Mouse (Mus musculus): ENCODE data around the gene Aldh1l1.
"Not testable (repeated sequence)": the region's sequence is repeated elsewhere in the genome, so short reads cannot be mapped to it uniquely, and the experiment has no call there.

The Aldh1l1 gene

DNA sequence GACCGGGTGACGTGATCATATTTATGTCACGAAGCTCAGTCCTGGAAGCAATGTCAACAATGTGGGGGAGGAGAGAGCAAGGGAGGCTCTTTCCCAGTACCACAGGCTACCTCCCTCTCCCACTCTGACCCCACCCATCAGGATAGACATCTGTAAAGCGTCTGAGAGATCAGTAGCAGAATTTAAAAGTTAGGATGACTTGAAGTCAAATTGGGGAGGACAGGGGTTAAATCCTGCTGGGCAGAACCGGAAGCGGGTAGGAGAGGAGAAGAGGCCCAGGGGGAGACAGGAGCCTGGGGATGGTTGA, 135.3 kb downstream of the Aldh1l1 start:
- no peak for DNase-seq (ENCODE audit: low spot score)

DNA sequence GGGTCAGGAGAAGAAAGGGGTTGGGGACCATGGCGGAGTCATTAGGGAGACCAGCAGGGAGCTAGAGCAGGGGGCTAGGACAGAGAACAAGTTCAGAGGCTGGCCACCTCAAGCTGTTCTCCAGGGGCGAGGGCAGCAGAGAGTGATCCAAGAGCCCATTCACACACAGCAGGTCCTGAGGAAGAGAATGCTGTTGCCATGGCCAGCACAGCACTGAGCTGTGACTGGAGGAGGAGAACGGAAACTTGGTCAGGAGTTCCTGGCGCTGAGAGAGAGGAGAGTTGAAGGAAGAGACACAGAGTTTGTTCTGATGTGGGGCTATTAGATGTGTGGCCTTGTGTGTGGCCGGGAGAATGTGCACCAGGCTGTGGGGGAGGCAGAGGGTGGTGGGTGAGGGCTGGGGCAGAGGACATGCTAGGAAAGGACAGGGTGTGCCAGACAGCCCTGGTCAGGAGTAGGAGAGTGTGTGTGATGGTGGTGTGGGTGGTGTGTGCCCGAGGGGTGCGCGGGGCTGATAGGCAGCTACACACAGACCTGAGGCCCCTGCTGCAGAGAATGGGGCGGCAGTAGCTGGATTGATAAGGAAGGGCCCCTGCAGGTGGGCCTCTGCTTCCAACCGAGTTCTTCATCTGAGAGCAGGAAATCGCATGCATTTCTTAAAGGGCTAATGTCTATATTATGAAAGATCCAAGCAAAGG, 136.7 kb downstream of the Aldh1l1 start:
- DNase-seq (ENCODE audit: low spot score), result peak; percentile 40

DNA sequence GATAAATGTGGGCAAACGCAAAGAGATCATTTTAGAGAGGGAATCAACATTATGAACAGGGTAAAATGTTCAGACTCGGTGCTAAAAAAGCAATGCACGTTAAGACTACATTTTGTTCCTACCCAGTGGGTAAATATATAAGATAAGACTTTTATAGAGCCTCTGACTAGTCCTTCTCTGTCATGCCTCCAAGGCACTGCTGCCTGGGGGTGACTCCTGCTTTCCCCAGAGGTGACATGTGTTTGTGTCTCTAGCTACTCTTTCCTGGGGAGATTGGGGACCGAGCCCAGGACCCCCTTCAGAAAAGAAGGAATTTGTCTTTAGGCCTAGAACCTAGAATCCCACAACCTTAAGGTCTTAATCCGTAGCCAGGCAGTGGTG, 137.2 kb downstream of the Aldh1l1 start:
- no peak for DNase-seq (ENCODE audit: low spot score)

DNA sequence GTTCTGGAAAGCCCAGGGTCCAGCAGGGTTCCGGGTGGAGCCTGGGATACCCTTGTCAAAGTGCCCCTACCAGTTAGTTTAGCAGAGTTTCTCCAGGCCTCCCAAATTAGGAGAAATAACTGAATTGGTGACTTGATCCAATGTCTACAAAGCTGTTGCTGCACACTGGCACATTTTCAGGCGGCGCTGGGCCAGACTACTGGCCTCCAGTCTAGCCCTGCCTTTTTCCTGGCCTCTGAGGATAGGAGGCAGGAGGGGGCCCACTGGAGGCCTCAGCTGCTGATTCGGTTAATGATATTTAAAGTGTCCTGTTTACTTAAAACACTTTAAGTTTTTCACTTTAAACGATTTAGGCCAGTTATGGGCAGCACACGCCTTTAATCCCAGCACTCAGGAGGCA, 138.0 kb downstream of the Aldh1l1 start:
- no peak for DNase-seq (ENCODE audit: low spot score)

DNA sequence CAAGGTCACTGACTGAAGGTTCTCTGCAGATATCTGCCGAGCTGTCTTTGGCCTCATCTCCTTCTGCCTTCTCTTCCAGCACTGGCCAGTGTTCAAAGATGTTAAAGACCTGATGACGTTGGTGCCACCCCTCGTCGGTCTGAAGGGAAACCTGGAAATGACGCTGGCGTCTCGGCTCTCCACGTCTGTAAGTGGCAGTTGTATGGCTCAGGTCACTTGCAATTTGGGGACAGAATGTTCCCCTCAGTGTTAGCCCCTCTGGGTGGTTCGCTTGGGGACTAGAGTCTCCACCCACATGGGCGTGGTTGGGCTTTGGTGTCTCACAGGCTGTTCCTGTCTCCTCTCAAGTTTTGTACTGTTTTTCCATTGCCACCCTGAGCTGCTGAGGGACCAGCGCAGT, 138.5 kb downstream of the Aldh1l1 start:
- peak; percentile 38 for DNase-seq (ENCODE audit: low spot score)

DNA sequence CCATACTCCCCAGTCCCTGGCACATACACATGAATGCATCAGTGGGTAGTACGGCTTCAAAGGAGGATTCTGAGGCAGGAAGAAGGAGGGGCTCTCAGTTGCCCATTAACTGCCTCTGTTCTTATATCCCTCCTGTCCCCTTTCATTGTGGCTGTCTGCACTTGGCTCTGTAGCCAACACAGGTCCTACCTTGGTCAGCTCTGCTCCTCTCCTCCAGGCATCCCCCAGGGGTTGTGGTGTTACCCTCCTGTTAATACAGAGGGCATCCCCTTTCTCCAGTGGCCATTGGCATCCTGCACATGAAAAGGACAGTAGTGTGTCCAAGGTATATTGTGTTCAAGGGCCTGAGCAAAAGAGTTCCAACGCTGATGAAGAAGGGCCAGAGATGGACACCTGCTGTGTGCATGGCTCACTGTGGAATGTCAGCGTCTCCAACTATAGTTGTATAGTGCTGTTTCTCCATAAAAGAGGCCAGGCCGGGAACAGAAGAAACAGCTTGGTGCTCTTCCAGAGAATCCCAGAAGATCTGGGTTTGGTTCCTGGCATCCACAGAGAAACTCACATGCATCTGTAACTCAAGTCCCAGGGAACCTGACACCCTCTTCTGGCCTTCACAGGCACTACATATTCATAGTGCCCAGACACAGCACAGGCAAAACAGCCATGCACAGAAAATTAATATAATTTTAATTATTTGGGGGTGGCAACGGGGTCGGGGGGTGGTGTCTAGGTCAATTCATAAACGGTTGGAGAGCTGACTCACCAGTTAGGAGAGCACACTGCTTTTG, 139.2 kb downstream of the Aldh1l1 start:
- no peak for DNase-seq (ENCODE audit: low spot score)

DNA sequence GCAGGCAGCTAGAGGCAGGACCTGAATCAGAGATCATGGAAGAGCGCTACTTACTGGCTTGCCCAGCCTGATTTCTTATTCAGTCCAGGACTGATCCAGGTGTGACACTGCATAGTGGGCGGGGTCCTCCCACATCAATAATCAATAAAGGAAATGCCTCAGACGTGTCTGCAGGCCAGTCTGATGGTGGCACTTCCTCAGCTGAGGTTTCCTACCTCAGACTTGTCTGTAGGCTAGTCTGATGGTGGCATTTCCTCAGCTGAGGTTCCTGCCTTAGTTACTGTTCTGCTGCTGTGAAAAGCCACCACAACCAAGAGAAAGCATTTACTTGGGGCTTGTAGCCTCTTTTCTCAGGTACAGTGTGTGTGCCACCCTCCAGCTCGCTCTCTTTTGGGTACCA, 141.3 kb downstream of the Aldh1l1 start:
- no peak for DNase-seq (ENCODE audit: low spot score)

DNA sequence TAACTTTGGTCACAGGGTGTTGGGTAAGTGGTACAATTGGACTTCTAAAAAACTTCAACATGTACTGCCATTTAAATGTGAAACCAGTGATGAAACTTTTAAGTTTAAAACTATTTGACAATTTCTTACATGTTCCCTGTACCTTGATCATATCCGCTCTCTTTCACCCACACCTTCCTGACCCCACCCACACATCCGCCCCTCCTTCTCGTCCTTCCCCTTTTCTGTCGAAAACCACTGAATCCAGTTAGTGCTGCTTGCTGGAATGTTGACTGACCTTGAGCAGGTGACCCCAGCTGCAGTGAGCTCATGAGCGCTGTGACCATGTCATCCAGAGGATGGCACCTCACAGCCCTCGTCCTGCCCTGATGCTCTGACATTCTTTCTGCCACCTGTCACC, 143.3 kb downstream of the Aldh1l1 start:
- no peak for DNase-seq (ENCODE audit: low spot score)

DNA sequence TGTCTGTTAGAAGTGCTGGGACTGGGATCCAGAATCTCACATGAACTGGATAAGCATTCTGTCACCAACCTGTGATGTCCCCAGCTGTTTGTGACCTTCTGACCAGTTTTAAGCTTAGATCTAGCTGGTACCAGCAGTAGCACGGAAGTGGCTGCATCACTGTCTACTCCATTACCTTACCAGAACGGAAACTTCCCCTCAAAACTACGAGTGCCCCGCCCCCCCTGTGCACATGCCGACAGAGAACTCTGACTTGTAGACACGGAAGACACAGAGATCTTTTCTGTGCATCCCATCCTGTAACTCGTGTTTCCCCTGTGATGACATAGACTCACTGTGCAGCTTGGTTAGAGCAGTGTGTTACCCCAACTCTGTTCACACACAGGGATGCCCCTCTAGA, 144.2 kb downstream of the Aldh1l1 start:
- DNase-seq (ENCODE audit: low spot score), result no peak

DNA sequence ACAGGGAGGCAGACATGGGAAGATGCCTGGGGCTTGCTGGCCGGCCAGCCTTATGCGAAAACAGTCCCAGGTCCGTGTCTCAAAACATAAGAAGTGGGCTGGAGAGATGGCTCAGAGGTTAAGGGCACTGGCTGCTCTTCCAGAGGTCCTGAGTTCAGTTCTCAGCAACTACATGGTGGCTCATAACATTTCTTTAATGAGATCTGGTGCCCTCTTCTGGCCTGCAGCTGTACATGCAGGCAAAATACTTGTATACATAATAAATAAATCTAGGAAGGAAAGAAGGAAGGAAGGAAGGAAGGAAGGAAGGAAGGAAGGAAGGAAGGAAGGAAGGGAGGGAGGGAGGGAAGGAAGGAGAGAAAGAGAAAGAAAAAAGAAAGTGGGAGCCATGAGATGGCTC, 146.3 kb downstream of the Aldh1l1 start:
- DNase-seq (ENCODE audit: low spot score), result not testable (repeated sequence)

DNA sequence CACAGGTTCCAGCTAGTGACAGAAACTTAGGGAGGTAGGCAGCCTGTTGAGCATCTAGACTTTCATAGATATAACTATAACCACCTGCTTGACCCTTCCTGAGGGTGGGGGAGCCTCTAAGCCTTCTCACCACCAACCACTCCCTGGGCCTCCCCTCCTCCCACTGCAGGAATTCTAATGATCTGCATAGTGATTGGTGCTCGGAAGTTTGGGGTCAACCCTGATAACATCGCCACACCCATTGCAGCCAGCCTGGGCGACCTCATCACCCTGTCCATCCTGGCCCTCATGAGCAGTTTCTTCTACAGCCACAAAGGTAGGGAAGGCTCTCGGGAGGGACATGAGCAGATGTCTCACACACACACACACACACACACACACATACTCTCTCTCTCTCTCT, 148.9 kb downstream of the Aldh1l1 start:
- DNase-seq (ENCODE audit: low spot score), result no peak

DNA sequence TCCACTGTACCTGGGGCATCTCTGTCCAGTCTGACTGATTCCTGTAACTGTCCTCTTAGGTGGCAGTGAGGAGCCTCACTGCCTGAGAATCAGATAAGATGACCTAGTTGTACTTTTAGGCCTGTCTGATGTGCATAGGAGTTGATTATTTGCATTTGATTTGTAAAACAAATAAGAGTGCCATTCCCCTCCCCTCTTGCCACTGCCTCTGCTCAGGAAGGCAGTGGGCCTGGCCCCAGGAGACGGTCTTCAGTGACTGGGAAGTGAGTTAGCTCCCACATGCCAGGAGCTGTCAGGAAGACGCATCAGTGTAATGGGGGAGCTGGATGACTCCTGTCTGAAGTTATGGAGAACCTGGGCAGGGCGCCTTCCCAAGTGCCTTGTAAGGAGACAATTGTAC, 149.4 kb downstream of the Aldh1l1 start:
- DNase-seq (ENCODE audit: low spot score), result no peak

DNA sequence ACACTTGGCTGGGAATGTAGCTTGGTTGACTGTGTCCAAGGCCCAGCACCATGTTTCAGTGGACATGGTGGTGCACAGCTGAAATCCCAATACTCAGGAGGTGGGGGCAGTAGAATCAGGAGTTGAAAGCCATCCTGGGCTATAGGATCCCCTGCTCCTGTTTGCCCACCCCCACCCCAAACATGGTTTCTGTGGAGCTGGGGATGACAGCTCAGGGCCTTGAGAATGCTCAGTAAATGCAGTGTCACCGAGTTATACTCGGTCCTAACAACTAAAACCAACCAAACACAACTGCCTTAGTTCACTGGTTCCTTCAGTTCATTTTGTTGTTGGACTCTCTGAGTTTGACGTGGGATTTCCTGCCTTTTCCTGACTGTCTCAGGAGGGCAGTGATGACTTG, 156.8 kb downstream of the Aldh1l1 start:
- DNase-seq (ENCODE audit: low spot score), result no peak

DNA sequence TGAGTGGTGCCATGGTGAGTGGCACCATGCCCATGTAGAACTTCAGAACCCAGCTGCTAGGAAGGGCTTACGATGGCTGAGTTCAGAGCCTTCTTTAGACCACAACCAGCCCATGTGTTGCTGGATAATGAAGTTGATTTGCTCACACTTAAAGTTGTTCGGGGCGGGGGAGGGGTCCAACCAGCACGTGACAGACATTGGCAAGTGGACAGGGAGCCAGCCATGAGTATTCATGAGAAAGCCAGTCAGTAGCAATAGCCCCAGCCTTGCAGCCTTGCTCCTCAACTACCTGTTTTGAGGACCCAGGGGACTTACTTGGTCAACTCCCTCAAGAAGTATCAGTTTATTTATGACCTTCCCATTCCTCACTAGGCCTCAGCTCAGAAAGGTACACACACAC, 158.7 kb downstream of the Aldh1l1 start:
- DNase-seq (ENCODE audit: low spot score), result no peak

DNA sequence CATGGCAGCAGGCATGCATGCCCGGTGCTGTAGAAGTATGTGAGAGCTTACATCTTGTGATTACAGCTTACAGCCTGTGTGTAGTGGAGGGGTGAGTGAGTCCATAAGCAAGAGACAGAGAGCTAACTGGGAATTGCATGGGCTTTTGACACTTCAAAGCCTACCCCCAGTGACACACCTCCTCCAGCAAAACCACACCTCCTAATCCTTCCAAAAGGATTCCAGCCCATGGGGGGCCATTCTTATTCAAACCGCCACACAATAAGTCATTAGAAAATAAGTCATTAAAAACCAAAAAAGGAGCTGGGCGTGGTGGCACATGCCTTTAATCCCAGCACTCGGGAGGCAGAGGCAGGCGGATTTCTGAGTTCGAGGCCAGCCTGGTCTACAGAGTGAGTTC, 162.2 kb downstream of the Aldh1l1 start:
- no peak for DNase-seq (ENCODE audit: low spot score)

DNA sequence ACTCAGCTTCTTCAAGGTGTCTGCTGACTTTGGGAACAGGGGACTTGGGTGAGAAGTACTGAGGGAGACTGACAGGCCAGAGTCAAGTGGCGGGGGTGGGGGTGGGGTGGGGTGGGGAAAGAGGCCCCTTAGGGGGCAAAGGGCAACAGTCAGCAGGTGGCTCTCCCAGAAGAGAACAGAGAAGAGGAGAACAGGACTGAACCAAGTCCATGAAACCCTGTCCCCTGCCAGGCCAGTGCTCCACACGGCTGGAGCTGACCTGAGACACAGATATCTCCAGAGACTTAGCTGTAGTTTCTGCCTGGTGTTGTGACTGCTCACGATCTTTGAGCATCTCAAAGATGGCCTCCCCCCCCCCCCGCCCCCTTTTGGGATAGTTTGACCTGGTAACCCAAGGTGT, 163.1 kb downstream of the Aldh1l1 start:
- DNase-seq (ENCODE audit: low spot score), result no peak

All from spleen, adult 12 weeks (tissue).